Mouse (Mus musculus) brain, embryonic 14.5 days (tissue): Measurements from ENCODE around the gene Jsrp1. TPM values are rescaled to one million over a fixed set of nuclear protein-coding genes. Genes with fewer than 3 reads are reported as not detected.

Source experiments
- DNase-seq: peaks from one replicate; pipeline ENCODE4 v3.0.0-alpha.2; 2011; ENCODE audit warnings: low read depth
- CTCF ChIP-seq: fragments of 200-500 bp; IDR thresholded peaks from 2 replicates; pipeline ENCODE4 v1.5.1; 2012; ENCODE audit warnings: inconsistent platforms, mild to moderate bottlenecking, moderate library complexity, borderline replicate concordance; ENCODE audit not compliant: insufficient read depth, insufficient read length; ENCODE audit errors: extremely low read depth
- POLR2A ChIP-seq: fragments of 200-500 bp; IDR thresholded peaks from 2 replicates; pipeline ENCODE4 v1.6.1; 2012; ENCODE audit warnings: mild to moderate bottlenecking, inconsistent platforms, borderline replicate concordance; ENCODE audit not compliant: poor library complexity, insufficient read depth, insufficient read length, severe bottlenecking; ENCODE audit errors: extremely low read depth
- polyA plus RNA-seq: library from polyadenylated mRNA; depleted of rRNA; stranded (reverse); fragments of >200 nt; gene quantifications from 2 replicates; pipeline ENCODE4 v1.2.3, GENCODE M21; 2012

The Jsrp1 gene
- polyA plus RNA-seq, 1 experiment = 0.21 TPM

DNA sequence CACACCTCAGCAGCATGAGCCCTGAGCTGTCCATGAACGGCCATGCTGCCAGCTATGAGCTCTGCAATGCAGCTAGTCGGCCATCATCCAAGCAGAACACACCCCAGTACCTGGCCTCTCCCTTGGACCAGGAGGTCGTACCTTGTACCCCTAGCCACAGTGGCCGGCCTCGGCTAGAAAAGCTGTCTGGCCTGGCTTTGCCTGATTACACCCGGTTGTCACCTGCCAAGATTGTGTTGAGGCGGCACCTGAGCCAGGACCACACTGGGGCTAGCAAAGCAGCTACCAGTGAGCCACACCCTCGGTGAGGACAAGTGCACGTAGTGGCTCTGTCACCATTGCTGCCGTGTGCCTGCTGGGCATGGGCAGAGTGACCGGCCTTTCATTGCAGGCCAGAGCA is 27.3 kb downstream of the Jsrp1 start:
- no peak for DNase-seq

DNA sequence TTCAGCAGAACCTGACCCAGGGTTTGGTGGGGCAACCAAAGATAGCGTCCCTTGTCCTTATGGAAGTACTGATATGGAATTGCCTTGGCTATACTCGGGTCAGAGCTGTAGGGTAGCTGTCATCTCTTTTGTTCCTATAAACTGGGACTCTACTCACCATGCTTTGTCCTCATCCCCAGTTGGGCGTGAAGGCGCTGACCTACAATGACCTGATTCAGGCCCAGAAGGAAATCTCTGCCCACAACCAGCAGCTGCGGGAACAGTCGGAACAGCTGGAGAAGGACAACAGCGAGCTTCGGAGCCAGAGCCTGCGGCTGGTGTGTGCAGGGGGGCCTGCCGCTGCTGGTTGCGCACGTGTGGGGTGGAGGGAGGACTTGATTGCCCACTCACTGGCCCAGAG is 28.4 kb downstream of the Jsrp1 start:
- TF ChIP-seq CTCF = no peak
- DNase-seq = no peak

More for the DNA sequence above, 27.3 kb downstream of the Jsrp1 start:
- TF ChIP-seq POLR2A = no peak
- TF ChIP-seq CTCF = no peak

DNA sequence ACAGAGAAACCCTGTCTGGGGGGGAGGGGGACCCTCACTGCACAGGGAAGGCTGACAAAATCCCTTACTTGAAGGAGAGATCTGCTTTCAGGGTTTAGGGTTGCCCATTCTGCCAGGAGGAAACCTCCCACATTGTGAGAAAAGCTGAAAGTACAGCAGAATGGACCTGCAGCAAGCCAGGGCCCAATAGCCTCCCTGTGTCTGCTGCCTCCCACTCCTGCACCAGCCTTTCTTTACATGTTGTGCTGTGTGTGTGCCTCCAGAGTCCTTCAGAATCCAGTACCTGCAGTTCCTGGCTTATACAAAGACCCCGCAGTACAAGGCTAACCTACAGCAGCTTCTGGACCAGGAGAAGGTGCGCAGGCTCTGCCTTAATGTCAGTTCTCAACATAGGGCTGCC is 29.0 kb downstream of the Jsrp1 start:
- DNase-seq = no peak

DNA sequence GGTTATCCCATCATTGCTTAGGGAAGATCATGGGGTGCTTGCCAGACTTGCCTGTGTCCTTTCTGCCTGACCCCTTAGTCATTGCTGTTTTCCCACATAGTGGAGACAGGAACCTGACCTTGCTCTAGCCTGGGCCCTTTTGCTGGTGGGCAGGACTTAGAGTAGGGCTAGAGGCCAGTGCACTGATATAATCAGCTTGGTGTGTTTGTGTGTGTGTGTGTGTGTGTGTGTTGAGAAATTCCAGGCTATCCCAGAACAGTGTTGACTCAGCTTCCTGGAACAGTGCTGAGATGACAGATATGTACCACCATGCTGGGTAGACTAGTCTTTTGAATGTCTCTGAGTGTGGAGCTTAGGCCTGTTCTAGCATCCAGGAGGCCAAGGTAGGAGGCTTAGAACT is 33.7 kb downstream of the Jsrp1 start:
- TF ChIP-seq POLR2A (no peak), CTCF (no peak)
- no peak for DNase-seq

More for the DNA sequence above, 29.0 kb downstream of the Jsrp1 start:
- no peak for TF ChIP-seq POLR2A
- no peak for TF ChIP-seq CTCF

DNA sequence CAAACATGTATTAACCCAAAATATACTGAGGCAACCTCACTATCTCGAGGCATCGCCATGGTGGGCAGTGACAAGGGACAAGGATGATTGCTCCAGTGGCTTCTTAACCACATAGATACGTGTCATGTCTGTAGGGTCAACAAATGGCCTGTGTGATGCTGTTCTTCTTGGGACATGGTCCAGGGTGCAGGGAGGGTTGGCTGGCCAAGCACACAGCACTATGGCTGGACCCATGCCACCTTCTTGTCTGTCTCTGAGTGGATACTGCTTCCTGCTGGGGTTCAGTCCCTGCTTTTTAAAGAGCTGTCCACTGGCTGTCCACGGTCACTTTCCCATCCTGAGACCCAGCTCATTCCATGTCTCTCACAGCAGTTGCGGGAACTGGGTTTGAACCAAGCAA is 36.2 kb downstream of the Jsrp1 start:
- no peak for DNase-seq
- no peak for TF ChIP-seq CTCF
- TF ChIP-seq POLR2A = no peak

DNA sequence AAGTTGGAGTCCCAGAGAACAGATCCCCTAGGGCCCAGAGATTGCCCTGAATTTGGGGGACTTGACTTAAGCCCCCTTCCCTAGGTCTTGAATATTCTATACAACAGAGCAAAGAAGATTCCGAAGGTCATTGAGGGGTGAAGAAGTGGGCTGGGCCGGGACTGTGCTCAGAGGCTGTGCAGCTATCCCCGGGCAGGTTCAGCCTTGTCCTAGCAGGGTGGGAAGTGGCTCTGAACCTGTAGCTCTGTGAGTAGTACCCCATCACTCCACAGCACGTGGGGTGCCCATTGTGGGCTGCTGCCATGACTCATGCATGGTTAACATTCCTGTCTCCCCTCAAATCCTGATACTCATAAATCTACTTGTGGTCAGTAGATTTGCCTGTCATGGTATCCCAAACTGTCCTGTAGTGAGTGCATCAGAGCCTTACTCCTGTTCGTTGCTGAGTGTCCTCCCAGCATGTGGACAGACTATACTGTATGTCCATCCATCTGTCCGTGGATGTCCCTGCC is 36.9 kb downstream of the Jsrp1 start:
- no peak for DNase-seq
- TF ChIP-seq POLR2A (no peak), CTCF (no peak)

DNA sequence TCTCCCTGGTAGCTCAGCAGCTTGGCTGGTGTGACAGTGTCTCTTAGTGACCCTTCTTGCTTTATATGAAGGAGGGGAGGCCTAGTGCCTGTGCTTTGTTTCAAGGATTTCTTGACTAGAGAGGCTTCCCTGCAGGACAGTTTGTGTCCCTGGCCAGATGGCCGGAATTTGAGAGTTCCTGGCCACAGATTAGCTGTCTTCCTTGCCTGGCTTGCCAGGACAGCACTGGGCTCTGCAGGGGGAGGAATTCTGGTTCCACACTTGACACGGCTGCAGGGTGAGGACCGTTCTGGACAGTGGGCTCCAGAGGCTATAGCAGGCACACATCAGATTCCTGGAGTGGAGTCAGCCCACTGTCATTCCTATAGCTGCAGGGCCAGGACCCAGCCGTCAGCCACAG is 37.6 kb downstream of the Jsrp1 start:
- no peak for DNase-seq
- TF ChIP-seq POLR2A = no peak
- no peak for TF ChIP-seq CTCF

DNA sequence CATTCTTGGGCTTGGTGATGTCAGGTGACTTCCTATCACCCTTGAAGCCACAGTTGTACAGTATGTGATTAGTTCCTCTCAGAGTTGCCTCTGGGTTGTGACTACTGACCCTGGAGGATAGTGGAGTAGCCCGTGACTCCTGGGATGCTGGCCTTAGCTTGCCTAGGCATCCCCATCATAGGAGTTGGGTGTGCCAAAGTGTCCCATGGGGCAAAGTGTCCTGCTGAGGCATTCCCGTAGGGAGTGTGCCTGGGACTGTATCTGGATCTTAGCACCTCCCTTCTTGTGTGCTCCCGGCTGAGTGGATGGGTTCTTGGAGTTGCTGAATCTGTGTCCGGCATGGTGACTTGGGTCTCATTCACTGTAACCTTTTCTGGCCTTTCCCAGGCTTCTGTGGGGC is 38.3 kb downstream of the Jsrp1 start:
- DNase-seq = no peak

DNA sequence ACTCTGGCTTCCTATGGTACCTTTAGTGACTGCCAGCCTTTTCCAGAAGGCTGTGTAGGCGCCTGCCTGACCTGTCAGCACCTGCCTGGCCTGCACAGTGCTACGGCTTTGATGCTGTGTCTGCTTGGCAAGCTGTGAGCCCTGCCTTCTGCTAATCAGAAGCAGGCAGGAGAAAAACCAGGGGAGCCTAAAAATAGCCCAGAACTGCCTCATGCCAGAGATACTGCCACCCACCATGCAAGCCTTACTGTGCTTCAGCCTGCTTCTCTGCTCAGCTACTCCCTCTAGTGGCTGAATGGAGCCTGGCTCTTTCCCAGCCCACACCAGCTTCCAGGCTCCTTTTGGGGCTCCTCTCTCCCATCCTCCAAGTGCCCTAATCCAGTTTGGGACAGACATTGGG is 38.7 kb downstream of the Jsrp1 start:
- peak; percentile 82 for DNase-seq
- TF ChIP-seq CTCF (peak; percentile 87), POLR2A (no peak)

More for the DNA sequence above, 38.3 kb downstream of the Jsrp1 start:
- no peak for TF ChIP-seq CTCF
- no peak for TF ChIP-seq POLR2A

DNA sequence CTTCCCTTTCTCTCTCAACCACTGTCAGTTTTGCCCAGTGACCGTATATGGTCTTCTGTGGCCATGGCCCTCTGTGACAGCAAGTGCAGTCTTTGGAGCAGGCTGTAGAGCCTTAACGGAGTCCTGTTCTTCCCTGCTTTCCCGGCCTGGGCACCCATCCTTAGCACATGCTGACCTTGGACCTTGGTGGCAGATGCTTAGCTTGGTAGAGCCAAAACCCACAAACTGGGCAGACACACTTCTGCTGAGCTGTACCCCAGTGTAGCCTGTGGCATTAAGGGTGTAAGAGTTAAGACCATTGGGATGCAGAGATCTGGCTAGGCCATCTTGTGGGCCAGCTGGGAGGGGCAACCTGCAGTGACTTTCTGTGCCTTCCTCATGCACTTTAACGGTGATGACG is 39.5 kb downstream of the Jsrp1 start:
- no peak for TF ChIP-seq CTCF
- TF ChIP-seq POLR2A = no peak
- no peak for DNase-seq

DNA sequence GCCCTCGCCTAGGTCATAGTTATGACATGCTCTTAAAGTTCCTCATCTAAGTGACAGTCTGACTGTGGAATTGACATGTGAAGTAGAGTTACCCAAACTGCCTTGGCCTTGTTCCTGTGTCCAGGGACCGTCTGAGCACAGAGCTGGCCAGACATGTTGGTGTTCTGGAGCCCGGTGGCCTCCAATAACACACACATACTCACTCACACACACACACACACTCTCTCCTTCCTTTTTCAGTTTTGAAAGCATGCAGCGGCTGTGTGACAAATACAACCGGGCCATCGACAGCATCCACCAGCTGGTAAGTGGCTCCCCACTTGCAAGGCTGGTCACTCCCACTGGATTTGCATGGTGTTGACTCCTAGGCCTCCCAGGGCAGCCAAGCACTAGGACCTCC is 44.9 kb downstream of the Jsrp1 start:
- TF ChIP-seq CTCF (no peak), POLR2A (no peak)
- no peak for DNase-seq

DNA sequence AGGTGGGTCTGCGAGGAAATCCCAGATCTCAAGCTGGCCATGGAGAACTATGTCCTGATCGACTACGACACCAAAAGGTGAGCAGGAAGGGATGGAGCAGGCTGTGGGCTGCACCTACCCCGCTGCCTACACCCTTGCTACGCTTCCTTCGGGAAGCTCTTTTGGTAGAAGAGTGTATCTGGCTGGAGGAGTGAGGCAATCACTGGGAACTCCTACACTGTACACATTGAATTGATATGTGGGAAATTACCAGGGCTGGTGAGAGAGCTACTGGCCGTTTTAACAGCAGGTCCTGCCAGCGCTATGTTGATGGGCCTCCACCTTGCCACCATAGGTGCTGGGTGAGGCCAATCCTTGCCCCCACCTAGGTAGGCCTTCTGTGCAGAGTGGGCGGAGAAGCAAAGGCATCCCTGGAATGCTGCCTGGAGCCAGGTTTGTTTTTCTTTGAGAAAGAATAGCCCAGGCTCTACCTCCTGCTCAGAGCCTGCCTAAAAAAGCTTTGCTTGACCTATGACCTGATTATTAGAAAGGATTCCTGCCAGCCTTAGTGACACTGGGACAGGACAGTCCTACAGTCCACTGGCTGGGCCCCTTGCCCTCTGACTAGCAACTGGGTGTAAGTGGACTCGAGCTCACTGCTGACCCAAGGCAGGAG is 47.0 kb downstream of the Jsrp1 start:
- TF ChIP-seq POLR2A = no peak
- no peak for TF ChIP-seq CTCF
- DNase-seq = no peak

DNA sequence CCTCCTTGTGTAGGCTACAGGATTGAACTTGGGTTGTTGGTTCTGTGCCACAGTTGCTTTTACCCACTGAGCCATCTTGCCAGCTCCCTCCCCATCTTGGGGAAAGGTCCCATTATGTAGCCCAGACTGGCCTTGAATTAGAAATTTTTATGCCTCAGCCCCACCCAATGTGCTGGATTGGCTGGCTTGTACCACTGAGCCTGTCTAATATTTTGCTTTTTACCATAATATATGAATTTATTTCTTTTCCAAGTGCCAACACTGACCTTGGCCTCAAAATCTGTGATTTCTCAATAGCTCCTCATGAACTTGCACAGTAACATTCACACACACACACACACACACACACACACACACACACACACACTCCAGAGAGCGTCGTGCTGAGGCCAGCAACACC is 47.6 kb downstream of the Jsrp1 start:
- no peak for DNase-seq
- no peak for TF ChIP-seq CTCF
- no peak for TF ChIP-seq POLR2A

DNA sequence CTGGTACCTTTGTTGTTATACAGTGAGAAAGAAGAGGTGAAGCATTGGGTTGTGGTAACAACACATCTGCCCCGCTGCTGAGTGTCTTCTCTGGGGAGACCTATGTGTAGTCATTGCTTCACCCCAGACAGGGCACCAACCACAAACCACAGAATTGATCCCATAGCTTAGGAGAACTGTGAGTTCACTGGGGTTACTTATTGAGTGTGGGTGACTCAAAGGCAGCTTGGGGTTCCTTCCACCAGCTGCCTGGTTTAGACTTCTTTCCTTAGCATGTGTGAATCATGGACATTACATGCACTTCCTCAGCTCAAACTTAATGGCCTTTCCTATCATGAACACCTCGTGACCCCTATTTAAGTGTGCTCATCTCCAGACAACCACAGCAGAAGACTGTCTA is 49.8 kb downstream of the Jsrp1 start:
- TF ChIP-seq POLR2A (no peak), CTCF (no peak)
- DNase-seq = no peak
